Mouse (Mus musculus): ENCODE results near the gene Gm49711.

- TF ChIP-seq ZC3H11A (IDR thresholded peaks at IDR 0.05; ENCODE audit: low read depth, low read length) (no peak), MAFK (IDR thresholded peaks at IDR 0.05; ENCODE audit: insufficient replicate concordance, low read length) (no peak), CTCF (conservative IDR thresholded peaks at IDR 0.05 in 1 of 2, IDR thresholded peaks at IDR 0.05 in 1 of 2; ENCODE audit: low read depth in 2 of 2, low read length in 2 of 2) (no peak), TBP (conservative IDR thresholded peaks at IDR 0.05; ENCODE audit: low read depth, low read length) (no peak)
Observed at GRCm38 (mm10) chr16:92176052-92176451, 117.9 kb downstream of the Gm49711 start.
